Mouse (Mus musculus) adrenal gland, postnatal 0 days (tissue): Measurements from ENCODE around the gene Plk4. TPM values are rescaled to one million over a fixed set of nuclear protein-coding genes. Genes with fewer than 3 reads are reported as not detected.

Experiments used
- polyA plus RNA-seq: library from polyadenylated mRNA; unstranded; fragments of >200 nt; fragmentation: Nextera tagmentation; extraction: Ambion mirVana; gene quantifications from 2 replicates; pipeline ENCODE4 v1.2.1, GENCODE M21; 2015

Gene Plk4
- 15.3 and 17.1 TPM in 2 replicates for polyA plus RNA-seq

GRCm38 (mm10) chr3:40799530-40800372, at the start of gene Plk4:
TSS of gene Plk4 (plus strand) at chr3:40800019.

DNA sequence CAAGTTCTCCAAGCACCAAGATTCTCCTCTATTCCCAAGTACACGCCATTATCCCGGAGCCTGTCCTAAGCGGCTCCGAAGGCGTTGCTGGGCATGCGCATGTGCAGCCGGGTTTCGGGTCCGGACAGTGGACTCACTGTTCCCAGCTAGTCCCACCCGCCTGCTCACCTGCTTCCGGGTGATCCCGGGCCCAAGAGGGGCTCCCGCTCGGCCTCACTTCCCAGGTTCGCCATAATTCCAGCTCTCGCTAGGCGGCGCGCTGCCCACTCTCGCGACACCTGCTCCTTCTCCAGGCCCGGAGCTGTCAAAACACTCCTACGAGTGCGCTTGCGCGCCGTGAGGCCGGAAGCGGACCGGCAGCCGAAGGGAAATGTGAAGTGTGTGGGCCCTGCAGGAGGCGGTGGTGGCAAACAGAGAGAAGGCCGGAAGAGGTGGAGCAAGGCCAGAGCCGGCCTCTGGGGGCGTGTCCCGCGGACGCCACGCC, 46.7 kb downstream of the Plk4 start, which contains the start of gene Mfsd8:
Gene Mfsd8 (minus strand): TSS at position 414 of the 484 bp plus-strand sequence.

GRCm38 (mm10) chr3:40846957-40847017, 47.0 kb downstream of the Plk4 start, which contains the start of gene Abhd18:
TSS of gene Abhd18 (plus strand) at chr3:40846970.

Other genes with a start within 250 kb of the Plk4 start
- gene Slc25a31, start 91.2 kb upstream of the Plk4 start, polyA plus RNA-seq = 0.39 TPM in 1 of 2 replicates, not detected in the other
- gene Hspa4l, start 55.5 kb upstream of the Plk4 start, polyA plus RNA-seq = 14.0 and 15.9 TPM in 2 replicates
- gene Mfsd8, start 46.9 kb downstream of the Plk4 start, polyA plus RNA-seq = 7.7 and 8.1 TPM in 2 replicates
- 4.7 and 6.6 TPM in 2 replicates for gene Abhd18, start 47.0 kb downstream of the Plk4 start, polyA plus RNA-seq
- gene 1700034I23Rik, start 102.5 kb downstream of the Plk4 start, polyA plus RNA-seq = 0.11 TPM in 2 replicates
- gene Larp1b, start 149.8 kb downstream of the Plk4 start, polyA plus RNA-seq = 4.5 and 7.4 TPM in 2 replicates